Mouse (Mus musculus) forebrain, embryonic 11.5 days (tissue): ENCODE data around the gene Slc35f1. TPM values are rescaled to one million over a fixed set of nuclear protein-coding genes. Genes with fewer than 3 reads are reported as not detected.

ENCODE experiments used
- ATAC-seq: fragments of 200-750 bp; cut with Nextera tagmentation; replicated peaks from 2 replicates; pipeline ENCODE4 v1.8.0; 2017; ENCODE audit warnings: moderate TSS enrichment; ENCODE audit not compliant: low FRiP score
- DNase-seq: peaks from one replicate; pipeline ENCODE4 v3.0.0-alpha.2; 2017; ENCODE audit warnings: low spot score
- H3K27ac ChIP-seq: fragments of 300-500 bp; sonication (generic); 2 replicates; pipeline ENCODE4 v1.5.1; 2014; ENCODE audit warnings: low read depth, low read length
- H3K27me3 ChIP-seq: fragments of 300-500 bp; sonication (generic); 2 replicates; pipeline ENCODE4 v1.6.1; 2014; ENCODE audit warnings: mild to moderate bottlenecking, low read length, mixed read lengths; ENCODE audit not compliant: control insufficient read depth, insufficient read depth
- H3K36me3 ChIP-seq: fragments of 300-500 bp; sonication (generic); 2 replicates; pipeline ENCODE4 v1.6.1; 2014; ENCODE audit warnings: mild to moderate bottlenecking, low read length, moderate library complexity, mixed read lengths; ENCODE audit not compliant: control insufficient read depth, insufficient read depth
- H3K4me1 ChIP-seq: fragments of 300-500 bp; sonication (generic); replicated peaks from 2 replicates; pipeline ENCODE4 v1.6.1; 2014; ENCODE audit warnings: low read length, mixed read lengths; ENCODE audit not compliant: control insufficient read depth, insufficient read depth
- H3K4me2 ChIP-seq: fragments of 300-500 bp; sonication (generic); 2 replicates; pipeline ENCODE4 v1.6.1; 2014; ENCODE audit warnings: low read depth, mild to moderate bottlenecking, low read length, moderate library complexity, mixed read lengths; ENCODE audit not compliant: severe bottlenecking
- H3K4me3 ChIP-seq: fragments of 300-500 bp; sonication (generic); 2 replicates; pipeline ENCODE4 v1.5.1; 2014; ENCODE audit warnings: low read depth, low read length
- H3K9ac ChIP-seq: fragments of 300-500 bp; sonication (generic); 2 replicates; pipeline ENCODE4 v1.6.1; 2014; ENCODE audit warnings: low read length
- H3K9me3 ChIP-seq: fragments of 300-500 bp; sonication (generic); 2 replicates; pipeline ENCODE4 v1.6.1; 2016; ENCODE audit warnings: low read length, mixed read lengths; ENCODE audit not compliant: control insufficient read depth
- WGBS: fragments of 180-500 bp; shearing (Covaris S2); extraction: QIAGEN DNeasy Blood & Tissue Kit; methylation state at CpG from one replicate; pipeline ENCODE4 v1.1.7; 2014; 5-methylcytosine and 5-hydroxymethylcytosine counted together
- polyA plus RNA-seq: library from polyadenylated mRNA; unstranded; fragments of >200 nt; fragmentation: Nextera tagmentation; extraction: Ambion mirVana; gene quantifications from 2 replicates; pipeline ENCODE4 v1.2.1, GENCODE M21; 2014

Gene Slc35f1
- polyA plus RNA-seq: 24.5 and 28.2 TPM in 2 replicates

DNA sequence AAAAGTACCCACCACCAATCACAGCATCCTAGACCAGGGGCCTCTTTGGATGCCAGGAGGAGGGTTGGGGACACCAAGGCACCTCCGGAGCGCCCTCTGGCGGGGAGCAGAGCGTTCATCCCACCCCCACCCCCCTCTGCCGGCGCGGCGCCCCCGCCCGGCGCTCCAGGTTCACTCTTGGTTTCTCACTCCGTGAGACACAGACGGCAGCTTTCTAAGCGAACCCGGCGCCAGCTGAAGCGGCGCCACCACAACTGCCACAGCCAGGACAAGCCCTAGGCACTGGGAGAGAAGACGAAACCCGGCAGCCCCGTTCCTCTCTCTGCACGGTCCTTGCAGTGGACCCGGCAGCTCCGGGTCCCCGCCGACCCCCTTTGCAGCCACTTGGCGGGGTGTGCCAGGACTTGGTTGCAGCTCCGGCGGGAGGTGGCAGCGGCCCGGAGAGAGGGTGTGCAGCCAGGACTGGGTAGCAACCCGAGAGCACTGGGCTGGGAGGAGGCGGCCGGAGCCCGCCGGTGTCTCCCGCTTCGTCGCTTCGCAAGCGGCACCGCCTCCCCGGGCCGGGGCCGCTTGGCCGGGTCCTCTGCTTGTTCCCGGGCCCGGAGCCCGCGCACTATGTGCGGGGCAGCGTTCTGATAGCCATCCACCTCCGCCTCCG lies at the start of gene Slc35f1:
Gene Slc35f1 (plus strand): TSS at position 200 of the 658 bp plus-strand sequence.
- H3K9me3 ChIP-seq: no peaks in the 10 kb centered on the region
- DNase-seq (peak; percentile 97), ATAC-seq (peak; percentile 91)
- no peaks in the 10 kb centered on the region for H3K4me1 ChIP-seq
- H3K27ac ChIP-seq: peak within 1 kb of the TSS; percentile 89
- 0% methylated on average over 49 of the region's 54 CpGs for WGBS
- no peaks in the 10 kb centered on the region for H3K36me3 ChIP-seq
- peak within 1 kb of the TSS; percentile 95 for H3K9ac ChIP-seq
- H3K4me3 ChIP-seq: peak within 1 kb of the TSS; percentile 78
- no peaks in the 10 kb centered on the region for H3K27me3 ChIP-seq
- H3K4me2 ChIP-seq: peak within 1 kb of the TSS; percentile 77

DNA sequence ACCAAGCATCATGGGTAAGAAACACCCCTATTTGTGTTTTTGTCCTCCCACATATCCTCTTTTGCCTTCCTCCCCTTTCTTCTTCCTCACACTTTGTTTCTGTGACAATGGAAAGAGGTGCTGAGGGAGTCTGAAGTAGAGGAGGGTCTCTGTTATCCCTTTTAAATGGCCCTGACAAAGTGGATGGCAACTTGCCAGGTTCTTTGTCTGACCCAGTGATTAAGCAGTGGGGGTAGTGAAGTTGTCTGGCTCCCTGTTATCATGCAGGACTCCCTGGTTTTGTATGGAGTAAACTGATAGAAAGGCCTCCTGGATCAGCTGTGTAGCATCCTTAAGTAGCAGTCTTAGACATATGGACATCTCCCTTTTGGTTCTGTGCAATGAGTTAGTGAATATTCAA lies 19.1 kb upstream of the Slc35f1 start:
- Histone ChIP-seq H3K4me3 (no peak overlapping the region), H3K27me3 (no peaks in the 10 kb centered on the region), H3K9ac (no peak overlapping the region), H3K4me1 (no peaks in the 10 kb centered on the region), H3K36me3 (no peaks in the 10 kb centered on the region), H3K4me2 (no peak overlapping the region), H3K9me3 (no peaks in the 10 kb centered on the region), H3K27ac (no peak overlapping the region)
- DNase-seq (no peak), ATAC-seq (peak; percentile 55; the same call in 1 of the 2 replicates)

DNA sequence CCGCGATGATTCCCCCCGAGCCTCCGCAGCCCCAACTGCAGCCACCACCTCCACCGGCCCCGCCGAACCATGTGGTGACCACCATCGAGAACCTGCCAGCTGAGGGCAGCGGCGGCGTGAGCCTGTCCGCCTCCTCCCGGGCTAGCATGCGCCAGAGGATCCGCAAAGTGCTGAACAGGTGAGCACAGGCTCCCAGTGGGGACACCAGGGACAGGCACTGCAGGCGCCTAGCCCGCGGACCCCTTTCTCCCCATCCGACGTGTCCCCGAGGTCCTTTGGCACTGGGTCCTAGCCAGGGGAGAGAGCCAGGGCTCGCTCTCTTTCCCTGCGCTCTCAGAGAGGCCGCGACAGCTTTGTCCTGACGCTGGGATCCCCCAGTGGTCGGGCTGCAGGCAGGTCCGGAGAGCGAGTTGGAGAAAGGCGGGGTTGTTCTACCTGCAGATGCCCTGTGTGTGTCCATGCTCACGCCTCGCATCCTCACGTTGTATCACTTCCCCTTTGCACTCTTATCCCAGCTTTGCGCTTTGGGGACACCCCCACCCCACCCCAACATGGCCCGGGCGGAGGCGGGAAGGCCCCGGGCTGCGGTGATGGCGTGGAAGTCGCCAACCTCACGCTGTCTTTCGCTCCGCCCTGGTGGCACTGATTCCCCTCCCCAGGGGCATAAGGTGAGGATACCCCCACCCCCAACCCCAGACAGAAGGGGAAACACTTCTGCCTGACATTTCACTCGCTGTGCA lies 829 bp downstream of the Slc35f1 start:
- H3K36me3 ChIP-seq: no peaks in the 10 kb centered on the region
- 0% methylated on average over 43 of the region's 45 CpGs for WGBS
- peak; percentile 80 for DNase-seq

GRCm38 (mm10) chr10:52703688-52704087 lies 13.4 kb downstream of the Slc35f1 start:
- Histone ChIP-seq H3K9ac (no peak overlapping the region), H3K4me1 (peaks cover 3% of the 10 kb centered on the region; the same call in 1 of the 2 replicates), H3K4me3 (no peak overlapping the region), H3K4me2 (peak overlapping the region; percentile 72; the same call in 1 of the 2 replicates), H3K9me3 (no peaks in the 10 kb centered on the region), H3K36me3 (no peaks in the 10 kb centered on the region), H3K27me3 (no peaks in the 10 kb centered on the region), H3K27ac (peak overlapping the region; percentile 18; the same call in 1 of the 2 replicates)
- DNase-seq (no peak), ATAC-seq (no peak; the same call in 1 of the 2 replicates)

More for the DNA sequence above, 829 bp downstream of the Slc35f1 start:
- ATAC-seq: peak; percentile 73
- Histone ChIP-seq H3K4me2 (peak overlapping the region; percentile 77), H3K27ac (peak overlapping the region; percentile 89), H3K4me1 (no peaks in the 10 kb centered on the region), H3K27me3 (no peaks in the 10 kb centered on the region), H3K9ac (peak overlapping the region; percentile 95), H3K4me3 (peak overlapping the region; percentile 78), H3K9me3 (no peaks in the 10 kb centered on the region)

DNA sequence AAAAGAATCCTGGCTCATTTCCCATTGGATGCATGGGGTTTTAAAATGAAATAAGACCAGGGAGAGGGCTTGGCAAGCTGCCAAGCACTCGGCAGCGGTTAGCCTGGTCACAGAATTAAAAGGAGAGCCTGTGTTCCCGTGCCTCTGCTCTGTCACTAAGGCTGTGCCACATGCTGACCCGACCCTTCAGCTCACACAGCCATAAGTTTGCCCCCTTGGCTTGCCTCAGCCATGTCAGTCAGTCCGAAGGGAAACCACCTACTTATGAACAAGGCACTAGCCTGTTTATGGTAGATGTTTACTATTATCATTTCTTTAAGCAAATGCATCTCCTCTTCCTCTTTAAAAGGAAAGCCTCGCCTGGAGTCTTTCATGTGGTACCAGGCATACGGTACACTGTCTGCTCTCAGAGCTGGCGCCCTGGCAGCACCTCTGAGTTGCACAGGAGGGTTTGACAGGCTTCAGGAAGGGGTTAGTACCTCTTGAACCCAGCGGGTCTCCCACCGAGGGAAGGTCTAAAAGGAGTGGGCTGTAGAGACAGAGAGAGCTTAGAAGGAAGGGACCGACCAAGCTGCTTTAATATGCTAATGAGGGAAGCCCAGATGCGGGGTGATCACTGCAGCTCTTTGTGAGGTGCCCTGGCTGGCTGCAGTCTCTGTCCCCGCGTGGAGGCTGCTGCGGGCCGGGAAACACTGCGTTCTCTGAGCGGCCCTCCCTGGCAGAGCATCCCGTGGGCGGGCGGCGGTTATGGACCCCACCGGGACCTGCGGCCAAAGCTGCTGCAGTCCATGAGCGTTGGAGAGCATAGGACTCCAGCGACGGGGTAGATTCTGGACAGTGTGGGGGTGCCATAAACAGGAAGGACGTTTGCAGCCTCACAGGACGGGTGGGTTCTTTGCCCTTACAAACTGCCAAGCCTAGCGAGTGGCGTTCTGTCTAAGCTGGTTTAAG lies 14.0 kb downstream of the Slc35f1 start:
- 1% methylated on average over 31 of the region's 31 CpGs for WGBS
- peak; percentile 84 for DNase-seq
- peaks cover 3% of the 10 kb centered on the region; the same call in 1 of the 2 replicates for H3K4me1 ChIP-seq
- peak; percentile 92 for ATAC-seq
- H3K27ac ChIP-seq: peak overlapping the region; percentile 89
- H3K9me3 ChIP-seq: no peaks in the 10 kb centered on the region
- H3K36me3 ChIP-seq: no peaks in the 10 kb centered on the region
- H3K4me2 ChIP-seq: peak overlapping the region; percentile 72
- peak overlapping the region; percentile 82 for H3K9ac ChIP-seq
- H3K4me3 ChIP-seq: peak overlapping the region; percentile 38
- no peaks in the 10 kb centered on the region for H3K27me3 ChIP-seq

DNA sequence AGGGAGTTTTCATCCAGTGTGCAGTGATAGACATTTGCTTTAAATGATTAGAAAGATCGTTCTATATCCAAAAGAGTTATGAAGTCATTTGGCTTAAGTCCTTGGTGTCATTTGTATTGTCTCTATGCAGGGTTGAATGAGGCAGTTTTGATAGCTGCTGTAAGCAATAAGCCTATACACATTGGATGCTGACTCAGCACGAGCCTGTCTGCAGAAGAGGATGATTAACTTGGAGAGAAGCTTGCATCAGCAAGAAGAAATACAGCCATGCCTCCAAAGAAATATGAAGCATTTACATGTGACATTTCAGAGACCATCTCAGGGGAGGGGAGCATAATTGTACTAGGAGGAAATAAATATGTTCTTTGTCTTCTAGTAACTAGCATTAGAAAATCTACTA lies 19.1 kb downstream of the Slc35f1 start:
- H3K4me1 ChIP-seq: peaks cover 3% of the 10 kb centered on the region; the same call in 1 of the 2 replicates
- no peaks in the 10 kb centered on the region for H3K9me3 ChIP-seq
- no peak for ATAC-seq
- no peak overlapping the region for H3K9ac ChIP-seq
- no peak overlapping the region for H3K27ac ChIP-seq
- DNase-seq: no peak
- H3K36me3 ChIP-seq: no peaks in the 10 kb centered on the region
- no peaks in the 10 kb centered on the region for H3K27me3 ChIP-seq
- 75% methylated on average over 2 of the region's 2 CpGs for WGBS
- no peak overlapping the region for H3K4me3 ChIP-seq
- H3K4me2 ChIP-seq: no peak overlapping the region

- 88% methylated on average over 4 of the region's 4 CpGs for WGBS
- Histone ChIP-seq H3K4me1 (no peaks in the 10 kb centered on the region), H3K4me2 (no peak overlapping the region), H3K27me3 (no peaks in the 10 kb centered on the region), H3K36me3 (no peaks in the 10 kb centered on the region), H3K9ac (no peak overlapping the region), H3K9me3 (no peaks in the 10 kb centered on the region), H3K4me3 (no peak overlapping the region), H3K27ac (no peak overlapping the region)
- DNase-seq (no peak), ATAC-seq (no peak)
Observed at GRCm38 (mm10) chr10:52712166-52712565, 21.8 kb downstream of the Slc35f1 start.

DNA sequence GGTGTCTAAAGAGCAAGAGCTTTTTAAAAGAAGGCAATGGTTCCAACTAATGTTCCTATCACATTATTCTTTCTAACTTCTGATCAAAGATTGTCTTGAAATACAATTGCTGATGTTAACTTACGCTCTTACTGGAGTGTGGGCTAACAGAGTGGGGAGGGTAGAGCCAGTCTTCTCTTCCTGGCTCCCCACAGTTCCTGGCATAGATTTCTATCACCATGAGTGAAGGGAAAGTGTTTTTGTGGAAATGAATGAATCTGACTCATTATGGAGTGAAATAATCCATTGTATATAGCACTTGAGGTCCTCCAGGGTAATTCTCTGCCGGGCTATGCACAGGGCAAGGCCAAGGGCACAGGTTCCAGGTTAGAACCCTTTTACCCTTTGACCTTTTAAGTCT lies 24.2 kb downstream of the Slc35f1 start:
- no peak for ATAC-seq
- Histone ChIP-seq H3K4me2 (no peak overlapping the region), H3K27me3 (no peaks in the 10 kb centered on the region), H3K4me3 (no peak overlapping the region), H3K9me3 (no peaks in the 10 kb centered on the region), H3K36me3 (no peaks in the 10 kb centered on the region), H3K27ac (no peak overlapping the region), H3K9ac (no peak overlapping the region), H3K4me1 (no peaks in the 10 kb centered on the region)
- 78% methylated on average over 2 of the region's 2 CpGs for WGBS
- DNase-seq: no peak
